Mouse (Mus musculus) kidney, postnatal 4 days (tissue): ENCODE data around the gene Abi3.

Experiments
- DNase-seq, 2 experiments: peaks; one replicate each; pipeline ENCODE4 v3.0.0; 2021; ENCODE audit warnings: mixed read lengths in 2 of 2

Abi3 gene

DNA sequence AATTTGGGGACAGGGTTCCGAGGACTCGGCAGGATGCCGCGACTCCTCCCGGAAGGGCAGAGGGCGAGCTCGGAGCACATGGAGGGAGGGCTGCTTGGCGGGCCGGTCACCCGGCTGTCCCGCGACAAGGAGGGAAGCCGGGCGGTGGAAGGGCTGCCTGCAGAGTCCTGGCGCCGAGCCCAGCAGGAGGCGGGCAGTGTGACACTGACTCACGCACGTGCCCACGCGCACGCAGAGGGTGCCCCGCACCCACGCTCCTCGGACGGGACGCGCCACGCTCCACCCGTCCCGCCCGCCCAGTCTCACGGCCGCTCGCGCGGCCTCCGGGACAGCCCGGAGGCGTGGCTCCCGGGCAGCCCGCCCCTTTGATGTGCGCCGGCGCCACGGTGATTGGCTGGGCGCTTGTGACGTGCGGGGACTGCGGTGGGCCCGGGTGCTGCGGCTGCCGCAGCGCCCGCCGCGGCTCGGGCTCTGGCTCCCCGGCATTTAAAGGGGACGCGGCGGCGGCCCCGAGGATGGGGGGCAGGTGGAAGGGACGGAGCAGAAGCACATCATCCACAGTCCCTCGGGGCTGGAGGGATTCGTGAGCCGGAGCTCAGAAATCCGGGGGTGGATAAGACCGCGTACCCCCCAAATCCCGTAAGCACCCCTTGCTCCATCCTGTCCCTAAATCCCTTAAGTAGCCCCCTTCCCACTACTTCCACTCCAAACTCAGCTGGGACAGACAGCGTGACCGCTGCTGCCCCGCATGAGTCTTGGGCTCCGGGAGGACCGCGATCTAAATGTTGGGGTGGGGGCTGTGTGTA lies 18.0 kb downstream of the Abi3 start, which contains the start of gene Phospho1:
Phospho1 (plus strand) TSS at position 429 of the 806 bp plus-strand sequence.
- DNase-seq = peak; percentile 93 to 96

DNA sequence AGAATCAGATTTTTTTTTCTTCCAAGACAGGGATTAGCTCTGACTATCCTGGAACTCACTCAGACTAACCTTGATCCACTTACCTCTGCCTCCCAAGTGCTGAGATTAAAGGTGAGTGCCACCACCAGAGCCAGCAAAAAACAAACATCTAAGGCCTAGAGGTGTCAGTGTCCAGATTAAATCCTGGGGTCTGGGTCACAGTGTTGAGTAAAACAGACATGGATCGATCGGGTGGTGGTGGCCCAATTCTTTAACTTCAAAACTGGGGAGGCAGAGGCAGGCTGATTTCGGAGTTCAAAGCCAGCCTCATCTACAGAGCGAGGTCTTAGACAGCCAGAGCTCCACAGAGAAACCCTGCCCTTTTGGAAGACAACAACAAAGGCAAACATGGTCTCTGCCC lies 19.8 kb downstream of the Abi3 start:
- DNase-seq = no peak

DNA sequence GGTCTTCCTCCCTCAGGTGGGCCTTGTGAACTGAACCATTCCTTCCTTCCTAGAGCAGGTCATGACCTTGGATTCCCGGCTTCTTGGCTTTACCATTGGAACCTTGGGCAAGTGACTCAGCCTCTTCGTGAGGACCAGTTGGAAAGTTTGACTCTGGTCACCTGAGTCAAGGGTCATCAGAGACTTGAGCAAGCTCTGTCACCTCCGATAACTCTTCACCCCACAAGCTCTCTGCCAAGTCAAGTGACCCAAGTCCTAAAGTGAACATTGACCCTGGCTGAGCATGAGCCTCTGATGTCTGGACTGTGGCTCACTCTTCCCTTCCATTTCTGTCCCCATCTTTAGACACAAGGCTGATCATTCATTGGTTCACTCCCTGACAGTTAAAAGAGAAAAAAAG lies 20.8 kb downstream of the Abi3 start:
- DNase-seq = no peak

DNA sequence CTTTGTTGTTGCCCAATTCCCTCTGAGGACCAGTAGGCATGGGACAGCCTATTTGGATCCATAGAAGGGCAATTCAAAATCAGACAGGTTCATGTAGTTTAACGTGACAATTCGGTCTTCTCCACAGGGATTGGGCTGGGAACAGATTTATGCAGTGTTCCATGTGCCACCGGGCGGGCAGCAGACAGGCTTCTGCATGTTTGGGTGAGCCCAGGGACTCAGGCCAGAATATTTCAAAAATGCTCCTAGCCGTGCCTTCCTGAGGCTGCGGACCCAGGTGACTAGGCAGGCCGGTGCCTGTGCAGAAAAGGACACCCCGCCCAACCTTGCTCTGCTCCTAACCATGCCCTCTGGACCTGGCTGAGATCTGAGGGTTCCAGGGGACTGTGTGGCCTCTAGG lies 23.1 kb downstream of the Abi3 start:
- DNase-seq = no peak

- no peak for DNase-seq
Measured at GRCm38 (mm10) chr11:95815412-95815811, 26.9 kb downstream of the Abi3 start.

DNA sequence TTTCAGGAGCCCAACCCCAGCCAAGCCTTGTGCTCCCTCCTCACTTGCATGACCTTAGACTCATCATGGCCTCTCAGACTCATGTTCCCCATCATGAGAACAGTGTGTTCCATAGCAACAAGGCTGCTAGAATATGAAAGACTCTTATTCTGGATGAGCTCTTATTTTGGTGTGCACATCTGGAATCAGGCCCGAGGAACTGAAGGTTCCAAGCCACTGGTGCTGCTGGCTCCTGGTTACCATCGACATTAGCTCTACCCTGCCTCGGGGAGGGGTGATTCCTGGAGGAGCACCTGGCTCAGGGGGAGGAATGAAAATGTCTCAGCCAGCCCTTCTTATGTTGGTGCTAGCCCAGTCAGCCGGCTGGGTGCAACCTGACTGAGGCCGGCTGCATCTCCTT lies 27.4 kb downstream of the Abi3 start:
- no peak for DNase-seq

DNA sequence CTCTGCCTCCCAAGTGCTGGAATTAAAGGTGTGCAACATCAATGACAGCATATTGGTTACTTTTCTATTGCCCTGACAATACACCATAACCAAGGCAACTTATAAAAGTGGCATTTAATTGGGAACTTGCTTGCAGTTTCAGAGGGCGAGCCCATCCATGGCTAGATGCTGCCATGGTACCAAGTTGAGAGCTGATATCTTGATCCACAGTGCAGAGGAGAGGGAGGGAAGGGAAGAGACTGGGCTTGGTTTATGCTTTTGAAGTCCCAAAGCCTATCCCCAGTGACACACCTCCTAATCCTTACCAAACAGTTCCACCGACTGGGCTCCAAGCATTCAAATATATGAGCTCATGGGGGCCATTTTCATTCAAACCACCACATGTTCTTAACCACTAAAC lies 28.2 kb downstream of the Abi3 start:
- DNase-seq = no peak

DNA sequence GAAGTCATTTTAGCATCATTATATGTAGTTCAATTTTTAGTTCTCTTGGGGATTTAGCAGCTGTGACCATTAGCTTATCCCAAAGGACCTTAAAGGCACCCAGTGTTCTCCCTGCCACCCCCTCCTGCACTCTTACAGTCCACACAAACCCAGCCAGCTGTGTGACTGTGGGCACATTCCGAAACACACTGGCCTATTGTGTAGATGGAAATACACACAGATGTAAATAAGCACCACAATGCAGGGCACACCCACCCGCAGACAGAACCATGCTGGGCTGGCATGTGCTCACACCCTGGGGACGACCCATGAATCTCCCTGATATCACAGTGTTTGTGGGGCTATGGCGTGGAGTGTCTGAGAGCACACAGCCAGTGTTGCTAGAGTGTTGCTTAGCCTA lies 30.1 kb downstream of the Abi3 start:
- no peak for DNase-seq

- no peak for DNase-seq
Measured at GRCm38 (mm10) chr11:95811741-95812140, 30.5 kb downstream of the Abi3 start.

DNA sequence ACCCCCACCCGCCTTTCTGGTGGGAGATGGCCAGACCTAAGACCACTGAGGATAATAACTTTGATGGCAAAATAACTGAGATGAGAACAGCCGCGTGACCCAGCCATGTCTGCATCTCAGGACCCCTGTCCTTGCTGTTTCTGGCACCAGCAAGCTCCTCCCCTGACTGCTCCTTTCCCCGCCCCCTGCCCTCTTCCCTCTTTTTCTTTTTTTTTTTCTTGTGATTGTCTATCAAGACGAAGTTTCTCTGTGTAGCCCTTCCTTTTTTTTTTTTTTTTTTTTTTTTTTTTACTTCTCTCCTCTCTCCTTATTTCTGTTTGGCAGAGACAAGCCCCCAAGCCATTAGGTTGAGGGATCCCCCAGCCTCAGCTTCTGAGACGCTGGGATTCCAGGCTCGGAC lies 31.4 kb downstream of the Abi3 start:
- DNase-seq = no peak

DNA sequence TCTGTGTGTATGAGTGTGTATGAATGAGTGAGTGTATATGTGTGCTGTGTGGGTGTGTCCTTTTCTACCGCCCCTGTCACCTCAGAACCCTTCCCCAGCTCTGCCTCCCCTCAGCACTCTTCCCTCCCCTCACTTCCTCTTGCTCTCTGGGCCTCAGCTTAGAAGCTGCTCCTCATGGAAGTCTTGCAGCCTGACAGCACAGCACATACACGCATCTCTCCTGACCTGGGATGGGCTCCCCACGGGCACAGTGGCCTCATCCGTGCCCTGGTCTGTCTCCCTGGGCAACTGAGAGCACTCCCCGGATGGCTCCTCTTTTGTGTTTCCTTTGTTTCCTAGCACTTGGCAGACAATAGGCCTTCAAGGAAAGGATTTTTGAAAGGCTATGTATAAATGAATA lies 32.7 kb downstream of the Abi3 start:
- no peak for DNase-seq

DNA sequence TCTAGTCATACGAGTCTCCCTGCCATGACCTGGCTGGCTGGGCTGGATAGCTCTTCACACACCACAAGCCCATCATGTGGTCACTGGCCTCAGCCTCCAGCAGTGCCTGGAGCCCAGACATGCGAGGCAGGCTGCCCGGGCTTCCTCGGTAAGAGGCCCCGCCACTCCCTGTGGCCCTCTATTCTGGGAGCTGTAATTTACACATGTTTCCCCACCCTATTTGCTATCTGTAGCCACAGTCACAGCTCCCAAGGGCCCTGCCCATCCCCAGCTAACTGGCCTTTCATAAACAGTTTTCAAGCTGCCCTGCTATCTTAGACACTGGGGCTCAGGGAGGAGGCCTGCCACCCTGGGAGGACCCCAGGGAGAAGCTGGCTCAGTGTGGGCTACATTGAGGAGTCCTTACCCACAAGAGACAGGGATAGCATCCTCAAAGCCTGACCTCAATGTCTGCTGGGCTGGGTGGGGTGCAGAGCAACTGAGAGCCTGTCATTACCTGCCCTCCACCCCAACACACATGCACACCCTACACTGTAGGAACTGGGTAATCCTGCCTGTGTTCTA lies 33.7 kb downstream of the Abi3 start:
- no peak for DNase-seq

DNA sequence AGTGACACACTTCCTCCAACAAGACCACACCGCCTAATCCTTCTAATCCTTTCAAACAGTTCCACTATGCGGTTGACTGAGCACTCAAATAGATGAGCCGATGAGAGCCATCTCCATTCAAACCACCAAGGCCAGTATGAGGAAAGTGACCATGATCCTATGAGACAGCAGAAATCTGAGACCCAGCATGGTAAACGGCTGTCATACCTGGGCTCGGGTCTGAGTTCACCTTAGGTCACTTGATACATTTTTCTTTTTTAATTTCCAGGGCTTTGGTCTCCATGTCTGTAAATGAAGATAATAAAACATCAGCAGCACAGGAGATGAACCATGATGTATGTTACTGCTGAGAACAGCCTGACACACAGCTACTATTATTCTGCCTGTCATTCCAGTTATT lies 34.4 kb downstream of the Abi3 start:
- DNase-seq = no peak

DNA sequence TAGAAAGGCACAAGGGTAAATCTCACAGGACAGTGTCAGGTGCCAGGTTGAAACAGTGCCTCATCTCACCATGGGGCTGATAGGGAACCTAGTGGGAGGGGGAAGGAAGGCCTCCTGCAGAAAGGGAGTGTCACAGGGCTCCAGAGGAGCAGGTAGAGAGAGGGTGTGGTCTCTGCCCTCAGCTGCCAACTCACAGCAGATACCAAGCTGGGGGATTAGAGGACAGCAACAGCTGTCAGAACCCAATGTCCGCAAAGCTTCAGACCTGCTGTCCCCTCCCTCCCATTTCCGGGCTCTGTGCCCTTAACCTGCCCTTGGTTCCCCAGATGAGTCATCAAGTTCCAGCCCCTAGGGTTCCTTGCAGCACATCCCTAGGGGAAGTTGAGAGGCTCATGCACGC lies 36.7 kb downstream of the Abi3 start:
- peak in 1 of 2 experiments; percentile 24 for DNase-seq

DNA sequence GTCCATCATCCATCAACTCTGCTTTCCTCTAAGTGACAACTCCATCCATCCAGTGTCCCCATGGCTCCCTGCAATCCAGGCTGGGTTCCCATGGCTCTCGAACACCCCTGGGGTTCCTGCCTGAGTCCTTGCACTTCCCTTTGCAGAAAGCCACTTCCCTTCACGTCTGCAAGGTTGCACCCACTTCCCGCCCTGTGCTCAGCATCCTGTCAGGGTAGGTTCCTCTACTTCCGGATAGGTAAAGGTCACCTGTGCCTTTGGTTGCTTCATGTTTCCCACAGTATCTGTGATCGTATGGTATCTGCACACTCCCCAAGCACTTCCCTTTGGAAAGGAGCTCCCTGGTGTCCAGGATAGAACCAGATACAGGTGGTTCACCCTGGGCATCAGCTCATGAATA lies 37.3 kb downstream of the Abi3 start:
- no peak for DNase-seq

GRCm38 (mm10) chr11:95795582-95795981 lies 46.7 kb downstream of the Abi3 start:
- DNase-seq = no peak

- DNase-seq = no peak
Measured at GRCm38 (mm10) chr11:95794201-95794600, 48.1 kb downstream of the Abi3 start.

GRCm38 (mm10) chr11:95792950-95793509 lies 49.2 kb downstream of the Abi3 start:
- no peak for DNase-seq

GRCm38 (mm10) chr11:95791787-95792186 lies 50.5 kb downstream of the Abi3 start:
- no peak for DNase-seq

DNA sequence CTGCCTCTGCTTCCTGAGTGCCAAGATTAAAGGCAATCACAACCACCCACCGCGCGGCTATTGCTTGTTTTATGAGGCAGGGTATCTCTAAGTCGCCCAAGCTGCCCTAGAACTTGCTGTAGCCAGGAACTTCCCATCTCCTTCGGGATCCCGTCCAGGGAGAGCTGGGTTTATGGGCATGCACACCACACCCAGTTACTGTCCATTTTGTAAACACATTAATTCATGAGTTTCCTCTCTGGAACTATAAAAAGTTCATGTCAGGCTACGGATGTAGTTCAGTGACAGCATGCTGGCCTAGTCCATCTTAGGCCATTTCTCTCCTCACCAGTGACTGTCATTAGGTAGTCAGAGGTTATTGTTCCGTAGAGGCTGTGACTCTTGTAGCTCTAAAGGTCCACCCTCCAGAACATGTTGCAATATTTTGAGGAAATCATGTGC lies 52.8 kb downstream of the Abi3 start:
- DNase-seq = no peak

GRCm38 (mm10) chr11:95786511-95786910 lies 55.8 kb downstream of the Abi3 start:
- DNase-seq = no peak

DNA sequence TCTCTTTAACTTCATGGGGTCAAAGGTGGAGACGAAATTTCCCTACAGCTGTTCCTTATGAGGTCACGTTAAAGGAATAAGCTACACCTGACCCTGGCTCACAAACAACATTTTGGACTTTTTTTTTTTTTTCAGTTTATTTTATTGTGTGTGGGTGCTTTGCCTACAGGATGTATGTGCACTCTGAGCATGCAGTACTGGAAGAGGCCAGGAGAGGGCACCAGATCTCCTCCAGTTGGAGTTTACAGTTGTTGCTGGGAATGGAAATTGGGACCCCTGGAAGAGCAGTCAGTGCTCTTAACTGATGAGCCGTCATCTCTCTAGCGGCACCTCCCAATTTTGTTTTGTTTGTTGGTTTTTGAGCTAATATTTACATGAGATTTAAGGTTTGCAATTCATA lies 56.6 kb downstream of the Abi3 start:
- DNase-seq = peak in 1 of 2 experiments; percentile 27

DNA sequence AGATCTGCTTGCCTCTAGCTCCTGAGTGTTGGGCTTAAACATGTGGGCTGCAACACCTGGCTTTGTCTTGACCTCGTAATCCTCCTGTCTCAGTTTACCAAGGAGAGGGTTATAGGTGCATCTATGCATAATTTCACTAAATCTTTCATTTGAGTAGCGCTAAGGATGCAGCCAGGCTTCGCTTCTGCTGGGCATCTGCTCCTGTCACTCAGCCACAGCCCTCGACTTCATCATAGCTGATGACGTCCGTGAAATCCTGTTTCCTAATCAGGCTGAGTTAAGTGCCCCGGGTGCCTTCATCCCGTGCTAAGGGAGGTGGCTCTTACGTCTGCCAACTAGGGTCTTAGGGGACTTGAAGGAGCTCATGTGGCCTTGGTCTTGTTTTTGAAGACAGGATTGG lies 58.3 kb downstream of the Abi3 start:
- DNase-seq = no peak

DNA sequence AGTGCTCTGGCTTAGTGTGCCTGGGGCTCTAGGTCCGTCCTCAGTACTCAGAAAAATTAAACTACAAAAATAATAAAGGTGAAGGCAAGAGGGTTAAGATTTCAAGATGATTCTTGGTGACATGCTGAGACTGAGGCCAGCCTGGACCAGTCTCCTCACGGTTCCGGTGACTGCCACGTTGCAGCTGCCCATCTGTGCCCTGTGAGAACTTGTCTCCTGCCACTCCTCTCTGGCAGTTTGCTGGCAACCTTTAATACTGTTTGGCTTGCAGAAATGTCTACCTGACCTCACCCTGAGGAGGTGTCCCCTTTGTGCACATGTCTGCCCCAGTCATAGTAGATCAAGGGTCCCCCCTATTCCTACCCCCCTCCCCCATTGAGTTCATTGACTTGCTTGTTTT lies 58.8 kb downstream of the Abi3 start:
- no peak for DNase-seq
